Mouse (Mus musculus) midbrain, postnatal 0 days (tissue): ENCODE results near the gene Extl1. TPM values are rescaled to one million over a fixed set of nuclear protein-coding genes. Genes with fewer than 3 reads are reported as not detected.

Source experiments
- ATAC-seq: fragments of 200-750 bp; cut with Nextera tagmentation; 2 replicates; pipeline ENCODE4 v1.8.0; 2017; ENCODE audit warnings: moderate number of reproducible peaks, mild to moderate bottlenecking, moderate TSS enrichment, moderate library complexity; ENCODE audit not compliant: low FRiP score
- DNase-seq: peaks from one replicate; pipeline ENCODE4 v3.0.0-alpha.2; 2015; ENCODE audit warnings: low spot score
- H3K27ac ChIP-seq: fragments of 300-500 bp; sonication (generic); 2 replicates; pipeline ENCODE4 v1.5.1; 2014; ENCODE audit warnings: low read depth, mild to moderate bottlenecking, low read length, mixed read lengths
- H3K27me3 ChIP-seq: fragments of 300-500 bp; sonication (generic); 2 replicates; pipeline ENCODE4 v1.6.1; 2014; ENCODE audit warnings: low read length, control low read depth, mixed read lengths; ENCODE audit not compliant: insufficient read depth
- H3K36me3 ChIP-seq: fragments of 300-500 bp; sonication (generic); 2 replicates; pipeline ENCODE4 v1.6.1; 2014; ENCODE audit warnings: low read length, control low read depth, mixed read lengths; ENCODE audit not compliant: insufficient read depth
- H3K4me1 ChIP-seq: fragments of 300-500 bp; sonication (generic); 2 replicates; pipeline ENCODE4 v1.6.1; 2014; ENCODE audit warnings: mild to moderate bottlenecking, control low read depth, antibody characterized with exemption, low read length, mixed read lengths; ENCODE audit not compliant: insufficient read depth
- H3K4me2 ChIP-seq: fragments of 300-500 bp; sonication (generic); 2 replicates; pipeline ENCODE4 v1.6.1; 2014; ENCODE audit warnings: low read depth, mild to moderate bottlenecking, low read length, mixed read lengths; ENCODE audit not compliant: poor library complexity, severe bottlenecking
- H3K4me3 ChIP-seq: fragments of 300-500 bp; sonication (generic); 2 replicates; pipeline ENCODE4 v1.5.1; 2014; ENCODE audit warnings: low read depth, mild to moderate bottlenecking, low read length, moderate library complexity
- H3K9ac ChIP-seq: fragments of 300-500 bp; sonication (generic); replicated peaks from 2 replicates; pipeline ENCODE4 v1.6.1; 2014; ENCODE audit warnings: mild to moderate bottlenecking, low read length, moderate library complexity, mixed read lengths; ENCODE audit not compliant: poor library complexity, severe bottlenecking
- H3K9me3 ChIP-seq: fragments of 300-500 bp; sonication (generic); 2 replicates; pipeline ENCODE4 v1.6.1; 2016; ENCODE audit warnings: low read length, control low read depth
- CTCF ChIP-seq: IDR thresholded peaks from 2 replicates; pipeline ENCODE4 v1.5.1; 2016; ENCODE audit warnings: antibody characterized with exemption, mild to moderate bottlenecking
- WGBS: fragments of 180-500 bp; shearing (Covaris S2); extraction: QIAGEN DNeasy Blood & Tissue Kit; methylation state at CpG from one replicate; pipeline ENCODE4 v1.1.7; 2014; 5-methylcytosine and 5-hydroxymethylcytosine counted together
- polyA plus RNA-seq: library from polyadenylated mRNA; unstranded; fragments of >200 nt; fragmentation: Nextera tagmentation; extraction: Ambion mirVana; gene quantifications from 2 replicates; pipeline ENCODE4 v1.2.1, GENCODE M21; 2015
- total RNA-seq: library from RNA; depleted of rRNA; stranded (reverse); fragments of >200 nt; gene quantifications from 2 replicates; pipeline ENCODE4 v1.2.3, GENCODE M21; 2014

Extl1 gene
- total and polyA plus RNA-seq, 2 experiments from 2014 or later = 0.79 to 2.1 TPM

- DNase-seq = no peak
- Histone ChIP-seq H3K4me2 (no peak overlapping the region), H3K9me3 (no peaks in the 10 kb centered on the region), H3K36me3 (no peaks in the 10 kb centered on the region), H3K27ac (no peak overlapping the region), H3K9ac (no peak overlapping the region), H3K4me1 (no peaks in the 10 kb centered on the region), H3K4me3 (no peak overlapping the region), H3K27me3 (no peaks in the 10 kb centered on the region)
- TF ChIP-seq CTCF = no peak
- no peak for ATAC-seq
- WGBS = 90% methylated on average over 6 of the region's 6 CpGs
Observed at GRCm38 (mm10) chr4:134359649-134360048, 24.0 kb downstream of the Extl1 start.

GRCm38 (mm10) chr4:134357461-134357771 is 26.2 kb downstream of the Extl1 start:
- Histone ChIP-seq H3K4me2 (peak overlapping the region; percentile 43), H3K9me3 (no peaks in the 10 kb centered on the region), H3K27ac (no peak overlapping the region), H3K36me3 (no peaks in the 10 kb centered on the region), H3K4me1 (no peaks in the 10 kb centered on the region), H3K9ac (peak overlapping the region; percentile 40; the same call in 1 of the 2 replicates), H3K27me3 (no peaks in the 10 kb centered on the region), H3K4me3 (peak overlapping the region; percentile 17)
- DNase-seq (no peak), ATAC-seq (peak; percentile 42; the same call in 1 of the 2 replicates)
- TF ChIP-seq CTCF = no peak
- 33% methylated on average over 17 of the region's 17 CpGs for WGBS

- Histone ChIP-seq H3K27me3 (no peaks in the 10 kb centered on the region), H3K4me3 (peak overlapping the region; percentile 17), H3K27ac (no peak overlapping the region), H3K9me3 (no peaks in the 10 kb centered on the region), H3K4me2 (peak overlapping the region; percentile 43), H3K9ac (peak overlapping the region; percentile 40; the same call in 1 of the 2 replicates), H3K4me1 (no peaks in the 10 kb centered on the region), H3K36me3 (no peaks in the 10 kb centered on the region)
- peak; percentile 98 for TF ChIP-seq CTCF
- ATAC-seq (0 out of 2 replicates have a peak, but pooled peaks have one; percentile 35), DNase-seq (peak; percentile 87)
- 19% methylated on average over 22 of the region's 22 CpGs for WGBS
Observed at GRCm38 (mm10) chr4:134356591-134357460, 26.8 kb downstream of the Extl1 start.

- DNase-seq = no peak
- Histone ChIP-seq H3K9ac (no peak overlapping the region), H3K36me3 (no peaks in the 10 kb centered on the region), H3K27me3 (no peaks in the 10 kb centered on the region), H3K4me3 (no peak overlapping the region), H3K4me2 (no peak overlapping the region), H3K4me1 (no peaks in the 10 kb centered on the region), H3K27ac (no peak overlapping the region), H3K9me3 (no peaks in the 10 kb centered on the region)
- ATAC-seq = no peak
- 57% methylated on average over 16 of the region's 16 CpGs for WGBS
- no peak for TF ChIP-seq CTCF
Observed at GRCm38 (mm10) chr4:134355841-134356452, 27.7 kb downstream of the Extl1 start.

GRCm38 (mm10) chr4:134353527-134354409 is 29.9 kb downstream of the Extl1 start:
- WGBS = 62% methylated on average over 5 of the region's 5 CpGs
- no peak for TF ChIP-seq CTCF
- H3K27ac ChIP-seq = no peak overlapping the region

More at GRCm38 (mm10) chr4:134353527-134354409, 29.9 kb downstream of the Extl1 start:
- no peaks in the 10 kb centered on the region for H3K4me1 ChIP-seq
- H3K36me3 ChIP-seq = no peaks in the 10 kb centered on the region
- H3K27me3 ChIP-seq = no peaks in the 10 kb centered on the region
- H3K4me3 ChIP-seq = no peak overlapping the region
- H3K9ac ChIP-seq = no peak overlapping the region
- ATAC-seq (no peak), DNase-seq (no peak)
- H3K9me3 ChIP-seq = no peaks in the 10 kb centered on the region
- H3K4me2 ChIP-seq = no peak overlapping the region
